Mouse (Mus musculus) lung, postnatal 14 days (tissue): ENCODE data around the gene Cd44.

Experiments
- DNase-seq: peaks from one replicate; pipeline ENCODE4 v3.0.0; 2021

Gene Cd44

GRCm38 (mm10) chr2:102867396-102868088 is 33.9 kb downstream of the Cd44 start:
- DNase-seq, result no peak

- DNase-seq, result peak; percentile 42
Observed at GRCm38 (mm10) chr2:102866594-102866993, 34.9 kb downstream of the Cd44 start.

DNA sequence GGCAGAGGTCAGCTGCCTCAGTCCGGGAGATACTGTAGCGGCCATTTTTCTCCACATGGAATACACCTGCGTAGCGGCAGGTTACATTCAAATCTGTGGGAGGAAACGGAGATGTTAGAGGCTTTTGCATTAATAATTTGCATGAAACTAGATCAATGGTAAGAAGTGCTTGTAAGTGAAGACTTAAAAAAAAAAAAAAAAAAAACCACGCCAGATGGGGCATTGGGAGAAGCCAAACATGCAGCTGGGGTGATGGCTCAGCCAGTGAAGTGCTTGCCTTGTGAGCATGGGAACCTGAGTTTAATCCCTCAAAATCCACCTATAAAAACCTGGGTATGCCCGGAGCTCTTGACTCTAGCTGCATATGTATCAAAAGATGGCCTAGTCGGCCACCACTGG is 36.1 kb downstream of the Cd44 start:
- DNase-seq, result no peak

DNA sequence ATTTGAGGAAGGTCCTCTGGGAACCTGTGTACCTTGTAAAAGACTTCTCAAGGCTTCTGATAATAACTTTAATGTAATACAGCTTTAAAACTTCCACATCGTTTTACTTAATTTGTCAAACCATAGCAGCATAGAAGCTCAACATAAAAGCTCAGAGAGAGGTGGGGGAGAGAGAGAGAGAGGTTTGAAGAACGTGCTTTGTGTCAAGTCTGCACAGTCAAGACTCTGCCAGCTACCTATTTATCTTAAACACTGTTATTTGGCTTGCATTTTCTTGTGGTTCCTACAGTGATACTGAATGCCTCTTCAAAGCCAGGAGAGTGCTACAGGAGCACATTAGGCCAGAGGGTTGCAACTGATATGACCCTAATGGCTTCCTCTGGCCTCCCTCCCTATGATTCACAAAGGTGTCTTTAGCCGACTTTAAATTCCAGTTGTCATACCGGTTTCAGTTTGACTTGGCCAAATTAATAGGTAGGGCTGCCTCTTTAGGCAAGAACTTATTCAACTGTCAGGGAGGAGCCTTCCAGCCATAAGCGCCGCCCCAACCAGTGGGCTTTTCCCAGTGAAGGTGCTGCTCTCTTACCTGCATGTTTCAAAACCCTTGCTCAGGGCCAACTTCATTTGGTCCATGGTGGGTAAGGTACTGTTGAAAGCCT is 36.6 kb downstream of the Cd44 start:
- no peak for DNase-seq

- no peak for DNase-seq
Observed at GRCm38 (mm10) chr2:102864036-102864435, 37.4 kb downstream of the Cd44 start.

GRCm38 (mm10) chr2:102863583-102863982 is 37.9 kb downstream of the Cd44 start:
- no peak for DNase-seq

GRCm38 (mm10) chr2:102862706-102863105 is 38.8 kb downstream of the Cd44 start:
- DNase-seq, result no peak

GRCm38 (mm10) chr2:102858271-102858670 is 43.2 kb downstream of the Cd44 start:
- no peak for DNase-seq

DNA sequence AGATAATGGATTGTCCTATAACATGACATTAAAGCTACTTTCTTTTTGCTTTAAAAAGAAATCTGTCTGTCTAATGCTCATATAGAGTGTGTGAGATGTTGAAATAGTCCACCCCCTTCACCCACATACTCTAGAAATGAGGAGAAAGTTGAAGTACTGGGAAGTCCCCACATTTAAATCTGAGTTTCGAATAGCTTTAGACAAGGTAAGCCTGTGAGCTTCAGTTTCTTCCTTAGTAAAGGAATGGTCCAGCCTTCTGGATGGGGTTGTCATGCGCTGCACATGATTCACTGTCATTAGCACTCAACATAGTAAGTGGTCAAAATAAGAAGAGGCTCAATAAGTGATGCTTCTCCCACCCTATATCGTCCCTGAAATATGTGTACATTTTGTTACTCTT is 48.2 kb downstream of the Cd44 start:
- DNase-seq, result no peak

DNA sequence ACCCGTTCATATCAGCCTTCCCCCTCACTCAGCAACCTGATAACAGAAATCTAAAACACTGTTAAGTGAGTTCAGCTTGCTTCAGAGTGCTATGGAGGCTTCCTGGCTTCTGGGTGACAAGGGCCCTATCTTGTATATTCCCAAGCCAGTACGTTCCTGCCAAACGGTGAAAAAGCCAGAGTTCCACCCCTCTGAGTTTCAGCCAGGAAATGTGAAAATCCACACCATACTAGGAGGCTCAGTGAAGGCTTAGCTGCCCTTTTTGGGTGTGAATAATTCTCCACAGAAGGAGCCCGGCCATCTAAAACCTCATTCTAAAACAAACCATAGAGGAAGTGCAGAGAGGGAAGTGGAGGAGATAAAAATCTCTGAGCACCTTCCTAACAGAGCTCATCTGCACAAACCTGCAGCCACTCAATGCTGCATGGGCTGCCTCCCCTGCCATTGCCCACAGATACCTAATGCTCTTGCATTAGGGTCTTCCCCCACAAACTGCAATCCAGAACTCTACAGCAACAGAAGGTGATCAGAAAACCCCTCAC is 49.5 kb downstream of the Cd44 start:
- DNase-seq, result no peak

GRCm38 (mm10) chr2:102850026-102850425 is 51.4 kb downstream of the Cd44 start:
- no peak for DNase-seq

DNA sequence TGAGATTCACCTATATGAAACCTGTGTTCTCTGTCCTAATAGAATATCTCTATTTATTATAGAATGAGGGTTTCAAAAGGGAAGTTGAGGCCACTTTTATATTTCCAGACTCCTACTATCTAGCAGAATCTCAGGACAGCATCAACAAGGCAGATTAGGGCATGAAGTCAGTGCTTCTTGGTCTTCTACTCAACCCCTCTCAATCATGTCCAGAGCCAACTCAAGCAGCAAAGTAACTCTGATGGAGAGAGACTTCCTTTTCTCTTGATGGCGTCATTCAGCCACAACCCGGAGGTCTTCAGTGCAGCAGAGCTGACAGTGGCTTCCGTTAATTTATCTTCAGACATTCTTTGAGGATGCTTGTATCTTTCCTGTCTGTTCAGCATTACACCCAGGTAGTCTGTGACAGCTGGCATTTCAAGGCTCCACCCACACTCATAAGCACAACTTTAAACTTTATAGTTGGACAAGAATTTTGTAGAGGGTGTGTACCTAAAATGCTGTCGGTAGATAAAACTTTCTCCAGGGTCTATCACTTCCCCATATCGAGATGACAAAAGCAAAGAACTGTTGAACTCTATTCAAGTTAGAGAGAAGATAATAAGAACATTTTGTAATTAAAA is 52.5 kb downstream of the Cd44 start:
- no peak for DNase-seq

DNA sequence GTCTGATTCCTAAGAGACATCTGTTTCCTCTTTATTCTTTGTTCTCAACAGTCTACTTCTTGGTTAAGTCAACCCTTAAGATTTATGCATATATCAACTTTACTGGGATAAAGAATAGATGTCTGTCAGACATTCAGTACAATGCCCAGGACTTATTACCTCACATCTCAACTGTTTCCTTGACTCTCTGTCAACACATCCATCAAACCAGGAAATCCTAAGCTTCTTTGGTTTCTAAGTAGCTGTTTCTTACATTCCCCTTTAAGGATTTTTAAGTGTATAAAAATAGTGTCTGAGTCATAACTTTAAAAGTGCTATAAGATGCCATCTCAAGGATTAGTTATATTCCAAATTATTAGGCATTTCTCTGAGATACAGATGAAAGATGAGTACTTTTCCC is 60.2 kb downstream of the Cd44 start:
- DNase-seq, result no peak

GRCm38 (mm10) chr2:102838179-102838578 is 63.3 kb downstream of the Cd44 start:
- DNase-seq, result no peak

DNA sequence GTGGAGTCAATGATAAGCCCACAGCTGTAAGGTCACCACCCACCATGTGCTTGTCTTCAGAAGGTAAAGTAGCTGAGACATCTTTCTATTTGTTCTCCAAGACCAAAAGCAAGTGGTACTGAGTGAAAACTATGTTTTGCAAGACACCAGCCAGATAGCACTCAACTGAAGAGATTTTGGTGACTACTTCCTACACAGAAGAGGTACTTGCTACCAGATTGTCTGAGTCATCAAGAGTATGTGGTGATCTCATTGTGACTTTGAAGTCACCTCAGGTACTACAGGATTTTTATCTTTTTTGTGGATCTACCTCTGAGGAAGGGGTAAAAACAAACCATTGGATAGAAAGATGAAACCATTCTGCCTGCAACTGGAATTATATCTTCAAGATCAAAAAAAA is 69.9 kb downstream of the Cd44 start:
- DNase-seq, result no peak

DNA sequence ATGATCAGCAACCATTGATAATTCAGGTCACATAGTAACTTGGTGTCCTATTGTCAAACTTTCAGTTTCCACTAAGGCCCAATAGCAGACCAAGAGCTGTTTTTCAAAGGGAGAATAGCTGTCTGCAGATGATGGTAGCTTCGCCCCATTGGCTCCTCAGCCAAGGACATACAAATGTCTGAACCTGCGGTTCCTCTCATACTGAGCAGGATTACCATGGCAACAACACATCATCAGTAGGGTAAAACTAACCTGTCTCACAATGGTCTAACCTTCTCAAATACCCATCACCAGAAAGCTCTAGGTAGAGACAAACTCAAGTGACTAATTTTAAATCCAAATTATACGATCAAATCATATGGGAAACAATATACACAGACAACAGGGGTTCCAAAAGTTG is 72.3 kb downstream of the Cd44 start:
- peak; percentile 81 for DNase-seq

DNA sequence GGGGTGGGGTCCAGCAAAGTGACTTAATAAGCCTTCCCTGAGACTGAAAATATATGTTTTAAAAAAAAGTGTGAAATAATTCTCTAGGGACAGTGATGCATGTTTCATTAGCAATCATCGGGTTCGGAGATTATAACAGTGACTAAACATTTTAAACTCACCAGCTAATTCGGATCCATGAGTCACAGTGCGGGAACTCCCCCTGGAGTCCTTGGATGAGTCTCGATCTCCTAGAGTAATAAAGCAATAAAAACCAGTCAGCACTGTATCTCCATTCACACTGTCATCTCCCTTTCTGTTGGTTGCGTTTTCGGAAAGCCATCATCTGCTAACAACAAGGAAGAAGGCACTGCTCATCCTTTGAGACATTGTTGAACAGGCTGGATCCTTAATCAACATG is 73.1 kb downstream of the Cd44 start:
- DNase-seq, result no peak

DNA sequence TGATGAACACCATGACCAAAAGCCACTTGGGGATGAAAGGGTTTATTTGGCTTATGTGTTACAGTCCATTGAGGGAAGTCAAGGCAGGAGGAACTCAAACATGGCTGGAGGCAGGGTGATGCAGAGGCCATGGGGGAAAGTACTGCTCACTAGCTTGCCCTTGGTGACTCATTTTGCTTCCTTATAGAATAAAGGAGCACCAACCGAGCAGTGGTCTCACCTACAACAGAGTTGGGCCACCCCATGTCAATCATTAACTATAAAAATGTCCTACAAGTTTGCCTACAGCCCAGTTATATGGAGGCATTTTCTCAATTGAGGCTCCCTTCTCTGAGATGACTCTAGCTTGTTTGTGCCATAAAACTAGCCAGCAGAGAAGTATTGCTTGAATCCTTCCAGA is 73.6 kb downstream of the Cd44 start:
- no peak for DNase-seq

- no peak for DNase-seq
Observed at GRCm38 (mm10) chr2:102825961-102826633, 75.4 kb downstream of the Cd44 start.

DNA sequence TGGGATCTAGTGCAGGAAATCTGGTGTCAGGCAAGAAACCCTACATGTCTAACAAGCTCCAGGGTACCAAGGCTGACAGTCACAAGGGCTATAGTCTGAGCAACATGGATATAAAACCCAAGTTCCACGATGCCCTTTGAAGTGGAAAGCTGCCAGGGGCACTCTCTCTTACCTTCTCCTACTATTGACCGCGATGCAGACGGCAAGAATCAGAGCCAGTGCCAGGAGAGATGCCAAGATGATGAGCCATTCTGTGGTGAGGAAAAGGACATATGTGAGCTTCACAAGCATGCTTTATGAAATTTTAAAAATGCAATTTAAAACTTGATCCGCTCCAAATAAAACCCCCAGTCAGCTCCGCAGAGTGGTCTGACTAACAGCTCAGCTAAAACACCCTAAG is 79.4 kb downstream of the Cd44 start:
- DNase-seq, result no peak

GRCm38 (mm10) chr2:102820790-102821189 is 80.7 kb downstream of the Cd44 start:
- no peak for DNase-seq

- peak; percentile 12 for DNase-seq
Observed at GRCm38 (mm10) chr2:102820225-102820711, 81.2 kb downstream of the Cd44 start.

GRCm38 (mm10) chr2:102815289-102815809 is 86.1 kb downstream of the Cd44 start:
- DNase-seq, result peak; percentile 16
